Mouse (Mus musculus) liver, embryonic 11.5 days (tissue): ENCODE measurements around the gene Gm49601. TPM values are rescaled to one million over a fixed set of nuclear protein-coding genes. Genes with fewer than 3 reads are reported as not detected.

Experiments
- ATAC-seq: fragments of 200-750 bp; cut with Nextera tagmentation; replicated peaks from 2 replicates; pipeline ENCODE4 v1.8.0; 2017; ENCODE audit warnings: moderate number of reproducible peaks, mild to moderate bottlenecking, moderate TSS enrichment, moderate library complexity; ENCODE audit not compliant: low FRiP score
- DNase-seq: peaks from one replicate; pipeline ENCODE4 v3.0.0-alpha.2; 2017; ENCODE audit warnings: low spot score
- H3K27ac ChIP-seq: fragments of 300-500 bp; sonication (generic); 2 replicates; pipeline ENCODE4 v1.5.1; 2014; ENCODE audit warnings: mild to moderate bottlenecking, low read depth, low read length, control low read depth
- H3K27me3 ChIP-seq: fragments of 300-500 bp; sonication (generic); replicated peaks from 2 replicates; pipeline ENCODE4 v1.6.1; 2014; ENCODE audit warnings: low read length, mixed read lengths; ENCODE audit not compliant: control insufficient read depth, insufficient read depth
- H3K36me3 ChIP-seq: fragments of 300-500 bp; sonication (generic); 2 replicates; pipeline ENCODE4 v1.6.1; 2014; ENCODE audit warnings: mild to moderate bottlenecking, low read length, moderate library complexity, mixed read lengths; ENCODE audit not compliant: control insufficient read depth, insufficient read depth
- H3K4me1 ChIP-seq: fragments of 300-500 bp; sonication (generic); replicated peaks from 2 replicates; pipeline ENCODE4 v1.6.1; 2014; ENCODE audit warnings: low read length, mixed read lengths; ENCODE audit not compliant: control insufficient read depth, insufficient read depth
- H3K4me2 ChIP-seq: fragments of 300-500 bp; sonication (generic); 2 replicates; pipeline ENCODE4 v1.6.1; 2014; ENCODE audit warnings: mild to moderate bottlenecking, control low read depth, moderate library complexity
- H3K4me3 ChIP-seq: fragments of 300-500 bp; sonication (generic); 2 replicates; pipeline ENCODE4 v1.5.1; 2014; ENCODE audit warnings: low read depth, low read length, control low read depth
- H3K9ac ChIP-seq: fragments of 300-500 bp; sonication (generic); 2 replicates; pipeline ENCODE4 v1.6.1; 2014; ENCODE audit warnings: low read depth, low read length, control low read depth
- H3K9me3 ChIP-seq: fragments of 300-500 bp; sonication (generic); 2 replicates; pipeline ENCODE4 v1.6.1; 2016; ENCODE audit warnings: low read length, inconsistent platforms, mixed read lengths; ENCODE audit not compliant: control insufficient read depth
- WGBS: fragments of 180-500 bp; shearing (Covaris S2); extraction: QIAGEN DNeasy Blood & Tissue Kit; methylation state at CpG from one replicate; pipeline ENCODE4 v1.1.7; 2014; 5-methylcytosine and 5-hydroxymethylcytosine counted together
- polyA plus RNA-seq: library from polyadenylated mRNA; unstranded; fragments of >200 nt; fragmentation: Nextera tagmentation; extraction: Ambion mirVana; gene quantifications from 2 replicates; pipeline ENCODE4 v1.2.1, GENCODE M21; 2014

Gene Gm49601
- polyA plus RNA-seq, 1 experiment from 2014 or later, result not detected

DNA sequence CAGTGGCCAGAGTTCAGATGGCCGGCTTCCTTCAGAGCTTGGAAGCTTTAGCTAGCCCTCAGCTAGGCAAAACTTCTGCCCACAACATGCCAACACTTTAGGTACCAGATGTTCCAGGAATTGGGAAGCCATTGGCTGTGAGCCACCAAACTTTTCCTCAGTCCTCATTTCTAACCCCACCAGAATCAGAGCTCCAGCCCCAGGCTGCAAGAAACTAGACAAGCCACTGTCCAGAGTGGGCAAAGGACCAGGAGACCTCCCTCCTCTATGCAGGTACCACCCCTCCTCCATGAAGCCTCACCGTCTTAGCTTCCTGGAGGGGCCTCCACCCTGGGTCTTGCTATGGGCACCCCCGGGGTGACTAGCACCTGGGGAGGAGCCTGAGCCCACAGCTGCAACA lies 936 bp upstream of the Gm49601 start:
- Histone ChIP-seq H3K9ac (no peak overlapping the region), H3K4me2 (no peak overlapping the region), H3K4me1 (peaks cover 12% of the 10 kb centered on the region), H3K27me3 (peaks cover 97% of the 10 kb centered on the region), H3K27ac (no peak overlapping the region), H3K4me3 (no peak overlapping the region), H3K36me3 (no peaks in the 10 kb centered on the region), H3K9me3 (no peaks in the 10 kb centered on the region)
- ATAC-seq (no peak), DNase-seq (no peak)
- 37% methylated on average over 3 of the region's 3 CpGs for WGBS

- no peak overlapping the region for H3K27ac ChIP-seq
- ATAC-seq (no peak), DNase-seq (no peak)
- peak overlapping the region; percentile 86 for H3K4me2 ChIP-seq
- peaks cover 100% of the 10 kb centered on the region for H3K27me3 ChIP-seq
- H3K4me3 ChIP-seq, result peak overlapping the region; percentile 50
- no peaks in the 10 kb centered on the region for H3K9me3 ChIP-seq
- 11% methylated on average over 26 of the region's 26 CpGs for WGBS
- peaks cover 21% of the 10 kb centered on the region for H3K4me1 ChIP-seq
- no peaks in the 10 kb centered on the region for H3K36me3 ChIP-seq
- no peak overlapping the region for H3K9ac ChIP-seq
Observed at GRCm38 (mm10) chr16:18625791-18626311, 376 bp downstream of the Gm49601 start.

GRCm38 (mm10) chr16:18625097-18625496 lies 1.1 kb downstream of the Gm49601 start:
- H3K36me3 ChIP-seq, result no peaks in the 10 kb centered on the region
- no peak for DNase-seq
- WGBS, result 39% methylated on average over 14 of the region's 14 CpGs
- ATAC-seq, result no peak
- H3K4me3 ChIP-seq, result no peak overlapping the region
- H3K27me3 ChIP-seq, result peaks cover 100% of the 10 kb centered on the region
- H3K9ac ChIP-seq, result no peak overlapping the region
- no peak overlapping the region for H3K27ac ChIP-seq
- no peaks in the 10 kb centered on the region for H3K9me3 ChIP-seq
- peaks cover 21% of the 10 kb centered on the region for H3K4me1 ChIP-seq
- no peak overlapping the region for H3K4me2 ChIP-seq

DNA sequence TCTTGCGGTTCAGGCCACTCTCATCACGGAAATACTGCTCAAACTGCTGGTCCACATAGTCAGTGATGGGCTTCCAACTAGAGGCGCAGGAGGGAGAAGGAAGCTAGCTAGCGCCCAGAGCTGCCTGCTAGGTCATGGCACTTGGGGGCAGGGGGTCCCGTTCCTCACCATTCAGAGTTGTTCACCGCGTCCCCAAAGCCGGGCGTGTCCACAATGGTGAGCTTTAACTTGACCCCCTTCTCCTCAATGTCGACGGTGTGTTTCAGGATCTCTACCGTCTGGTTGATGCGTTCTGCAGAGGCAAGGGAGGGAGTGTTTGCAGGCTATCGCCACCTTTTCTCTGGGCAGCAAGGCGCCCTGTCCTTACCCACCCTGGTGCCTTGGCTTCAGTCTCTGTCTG lies 1.6 kb downstream of the Gm49601 start:
- DNase-seq, result no peak
- 24% methylated on average over 15 of the region's 15 CpGs for WGBS
- ATAC-seq, result no peak

GRCm38 (mm10) chr16:18623751-18624540 lies 2.3 kb downstream of the Gm49601 start:
- Histone ChIP-seq H3K4me1 (peaks cover 21% of the 10 kb centered on the region), H3K27me3 (peaks cover 100% of the 10 kb centered on the region), H3K4me2 (no peak overlapping the region), H3K9ac (no peak overlapping the region), H3K9me3 (no peaks in the 10 kb centered on the region), H3K4me3 (no peak overlapping the region), H3K27ac (no peak overlapping the region), H3K36me3 (no peaks in the 10 kb centered on the region)
- 29% methylated on average over 15 of the region's 15 CpGs for WGBS
- DNase-seq (no peak), ATAC-seq (no peak)

More for the DNA sequence above, 1.6 kb downstream of the Gm49601 start:
- H3K4me2 ChIP-seq, result no peak overlapping the region
- no peak overlapping the region for H3K4me3 ChIP-seq
- H3K9ac ChIP-seq, result no peak overlapping the region
- peaks cover 21% of the 10 kb centered on the region for H3K4me1 ChIP-seq
- H3K9me3 ChIP-seq, result no peaks in the 10 kb centered on the region
- H3K27ac ChIP-seq, result no peak overlapping the region
- H3K27me3 ChIP-seq, result peaks cover 100% of the 10 kb centered on the region
- no peaks in the 10 kb centered on the region for H3K36me3 ChIP-seq

- DNase-seq (no peak), ATAC-seq (no peak)
- Histone ChIP-seq H3K36me3 (no peaks in the 10 kb centered on the region), H3K4me1 (peaks cover 21% of the 10 kb centered on the region), H3K27ac (no peak overlapping the region), H3K9me3 (no peaks in the 10 kb centered on the region), H3K4me3 (no peak overlapping the region), H3K4me2 (0 out of 2 replicates have a peak overlapping the region, but pooled peaks have one; percentile 7), H3K27me3 (peaks cover 98% of the 10 kb centered on the region), H3K9ac (no peak overlapping the region)
- 19% methylated on average over 29 of the region's 29 CpGs for WGBS
Observed at GRCm38 (mm10) chr16:18622916-18623750, 3.1 kb downstream of the Gm49601 start.

GRCm38 (mm10) chr16:18622019-18622418 lies 4.2 kb downstream of the Gm49601 start, which contains the start of gene Gp1bb:
Gp1bb (minus strand) TSS chr16:18622403.
- peaks cover 26% of the 10 kb centered on the region for H3K4me1 ChIP-seq
- H3K9me3 ChIP-seq, result no peaks in the 10 kb centered on the region
- peaks cover 91% of the 10 kb centered on the region for H3K27me3 ChIP-seq
- ATAC-seq, result no peak
- no peaks in the 10 kb centered on the region for H3K36me3 ChIP-seq
- peak within 1 kb of the TSS; percentile 43; the same call in 1 of the 2 replicates for H3K27ac ChIP-seq
- WGBS, result 2% methylated on average over 17 of the region's 17 CpGs
- peak within 1 kb of the TSS; percentile 51 for H3K4me3 ChIP-seq
- DNase-seq, result no peak
- H3K9ac ChIP-seq, result peak within 1 kb of the TSS; percentile 10; the same call in 1 of the 2 replicates
- H3K4me2 ChIP-seq, result peak within 1 kb of the TSS; percentile 78

DNA sequence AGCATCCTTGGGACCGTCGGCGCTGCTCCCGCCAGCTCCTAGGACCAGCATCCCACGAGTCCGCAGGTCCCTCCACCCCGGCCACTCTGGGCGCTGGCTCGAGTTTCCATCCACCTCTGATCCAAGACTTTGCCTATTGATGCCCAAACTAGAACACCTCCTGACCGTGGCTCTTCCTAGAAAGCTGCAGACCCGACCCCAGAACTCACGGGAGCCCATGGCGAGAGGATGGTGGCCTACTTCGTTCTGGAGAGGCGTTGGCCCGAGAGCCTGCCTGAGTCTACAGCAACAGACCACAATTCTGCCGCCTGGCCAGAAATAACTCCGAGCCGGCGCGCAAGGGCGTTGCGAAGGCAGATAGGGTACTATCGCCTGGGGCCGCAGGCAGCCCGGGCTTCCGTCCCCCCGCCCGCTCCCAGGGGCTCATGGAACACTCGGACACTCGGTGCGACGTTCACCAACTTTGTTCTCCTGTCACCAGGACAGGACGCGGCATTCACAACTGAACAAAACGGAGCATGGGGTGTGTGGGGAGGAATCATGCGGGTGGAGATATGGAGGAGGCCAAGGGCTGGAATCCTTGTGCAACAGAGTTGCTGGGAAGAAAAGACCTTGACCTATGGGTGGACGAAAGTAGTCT lies 4.7 kb downstream of the Gm49601 start:
- Histone ChIP-seq H3K9ac (peak overlapping the region; percentile 10; the same call in 1 of the 2 replicates), H3K4me1 (peaks cover 23% of the 10 kb centered on the region), H3K27ac (peak overlapping the region; percentile 43; the same call in 1 of the 2 replicates), H3K27me3 (peaks cover 91% of the 10 kb centered on the region), H3K4me2 (peak overlapping the region; percentile 78), H3K4me3 (peak overlapping the region; percentile 51), H3K36me3 (no peaks in the 10 kb centered on the region), H3K9me3 (no peaks in the 10 kb centered on the region)
- WGBS, result 2% methylated on average over 38 of the region's 38 CpGs
- DNase-seq (peak; percentile 67), ATAC-seq (no peak)
